Mouse (Mus musculus): ENCODE data around the gene Ubxn10. TPM values are rescaled to one million over a fixed set of nuclear protein-coding genes. Genes with fewer than 3 reads are reported as not detected.

Gene Ubxn10
- total and polyA plus RNA-seq, 2 experiments: under 0.01 to 0.05 TPM

DNA sequence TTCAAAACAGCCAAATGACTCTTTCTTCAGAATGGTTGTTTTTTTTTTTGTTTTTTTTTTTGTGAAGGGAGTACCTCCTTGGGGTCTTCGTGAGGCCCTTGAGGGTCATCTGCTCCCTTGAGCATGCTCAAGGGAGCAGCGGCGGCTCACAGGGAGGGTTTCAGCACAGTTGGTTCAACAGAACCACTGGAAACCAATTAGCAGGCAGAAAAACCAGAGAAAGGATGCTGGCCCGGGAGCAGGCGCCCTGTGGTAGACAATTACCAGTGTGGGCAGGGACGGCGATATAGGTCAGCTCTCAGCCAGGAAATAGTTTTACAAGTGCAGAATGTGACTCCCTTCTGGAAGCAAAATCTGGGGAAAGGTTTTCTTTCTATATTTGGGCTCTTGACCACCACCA is 33.4 kb downstream of the Ubxn10 start:
- Histone ChIP-seq H3K27ac (replicated peaks; ENCODE audit: insufficient read depth, low read depth, low read length) (no peak overlapping the region), H3K79me2 (ENCODE audit: control insufficient read depth, insufficient read depth, low read length) (no peaks in the 10 kb centered on the region), H3K4me3 (ENCODE audit: insufficient read depth, low read depth, low read length) (no peak overlapping the region), H3K36me3 (ENCODE audit: control insufficient read depth, insufficient read depth, low read length) (no peaks in the 10 kb centered on the region), H3K27me3 (ENCODE audit: control insufficient read depth, insufficient read depth, low read length) (no peaks in the 10 kb centered on the region), H3K9ac (ENCODE audit: low read depth, low read length) (no peak overlapping the region), H3K4me1 (ENCODE audit: control insufficient read depth, insufficient read depth, low read length) (no peaks in the 10 kb centered on the region)
- TF ChIP-seq POLR2A (IDR thresholded peaks at IDR 0.05; ENCODE audit: extremely low read depth, insufficient read depth, low read length) (no peak), CTCF (IDR thresholded peaks at IDR 0.05; ENCODE audit: low read depth, low read length) (no peak)
- DNase-seq (ENCODE audit: extremely low read depth, low read depth, low spot score): no peak
- 65% methylated on average over 7 of the region's 7 CpGs for WGBS

DNA sequence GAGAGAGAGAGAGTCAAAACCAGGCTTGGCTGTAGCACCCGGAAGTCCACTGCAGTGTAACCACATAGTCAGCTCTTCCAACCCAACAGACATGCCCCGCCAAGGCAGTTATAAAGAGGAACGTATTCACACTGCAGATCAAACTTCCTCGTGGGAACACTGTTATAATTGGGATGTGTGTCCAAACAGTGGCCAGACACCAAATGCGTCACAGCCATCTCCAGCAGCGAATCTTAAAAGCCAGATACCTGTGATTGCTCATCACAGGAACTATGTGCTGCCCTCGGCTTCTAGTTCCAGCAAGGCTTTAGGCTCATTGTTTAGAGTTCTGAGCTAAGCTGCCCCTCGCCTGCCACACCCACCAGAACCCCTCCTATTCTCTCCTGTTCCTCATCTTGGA is 34.4 kb downstream of the Ubxn10 start:
- TF ChIP-seq POLR2A (IDR thresholded peaks at IDR 0.05; ENCODE audit: extremely low read depth, insufficient read depth, low read length): no peak
- TF ChIP-seq CTCF (IDR thresholded peaks at IDR 0.05; ENCODE audit: low read depth, low read length): no peak
- no peaks in the 10 kb centered on the region for H3K36me3 ChIP-seq (ENCODE audit: control insufficient read depth, insufficient read depth, low read length)
- no peak overlapping the region for H3K9ac ChIP-seq (ENCODE audit: low read depth, low read length)
- H3K79me2 ChIP-seq (ENCODE audit: control insufficient read depth, insufficient read depth, low read length): no peaks in the 10 kb centered on the region
- no peak overlapping the region for H3K27ac ChIP-seq (replicated peaks; ENCODE audit: insufficient read depth, low read depth, low read length)
- no peak for DNase-seq (ENCODE audit: extremely low read depth, low read depth, low spot score)
- H3K27me3 ChIP-seq (ENCODE audit: control insufficient read depth, insufficient read depth, low read length): no peaks in the 10 kb centered on the region
- H3K4me1 ChIP-seq (ENCODE audit: control insufficient read depth, insufficient read depth, low read length): no peaks in the 10 kb centered on the region
- no peak overlapping the region for H3K4me3 ChIP-seq (ENCODE audit: insufficient read depth, low read depth, low read length)
- 61% methylated on average over 8 of the region's 8 CpGs for WGBS

DNA sequence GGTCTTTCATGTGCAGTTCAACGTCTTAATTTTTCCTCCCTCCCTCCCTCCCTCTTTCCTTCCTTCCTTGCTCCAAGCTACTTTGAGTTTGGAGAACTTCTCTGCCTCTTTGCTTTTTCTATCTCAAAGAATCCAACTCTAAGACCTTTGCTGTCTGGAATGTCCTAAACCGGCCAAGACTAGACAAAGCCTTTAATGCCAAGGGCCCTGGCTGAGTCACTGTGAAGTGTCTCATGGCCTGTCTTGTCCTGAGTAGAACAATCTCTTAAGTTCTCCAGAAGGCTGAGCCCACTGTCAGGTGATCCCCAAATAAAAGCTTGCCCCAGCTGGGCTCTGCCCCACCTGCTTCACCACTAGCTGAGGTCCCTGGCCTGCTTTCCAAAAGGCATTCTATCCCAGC is 34.9 kb downstream of the Ubxn10 start:
- H3K4me1 ChIP-seq (ENCODE audit: control insufficient read depth, insufficient read depth, low read length): no peaks in the 10 kb centered on the region
- WGBS: 59% methylated on average over 2 of the region's 2 CpGs

DNA sequence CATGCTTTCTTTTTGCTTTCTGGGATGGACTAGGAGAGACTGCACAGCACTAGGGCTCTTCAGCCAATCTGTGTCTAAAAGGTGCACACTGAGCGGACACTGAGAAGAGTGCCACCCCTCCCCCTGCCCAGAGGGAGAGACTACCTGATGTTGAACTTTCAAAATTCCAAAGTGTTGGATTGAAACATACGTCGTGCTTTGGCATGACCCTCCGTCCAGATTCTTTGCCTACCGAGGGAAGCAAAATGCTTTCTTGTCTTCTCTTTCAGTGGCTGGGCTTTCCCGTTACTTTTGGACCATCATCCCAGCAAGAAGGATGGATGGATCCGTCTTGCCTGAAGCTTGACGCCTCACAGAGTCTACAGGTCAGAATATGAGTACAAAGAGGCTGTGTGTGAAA is 35.9 kb downstream of the Ubxn10 start:
- H3K36me3 ChIP-seq (ENCODE audit: control insufficient read depth, insufficient read depth, low read length): no peaks in the 10 kb centered on the region
- no peak overlapping the region for H3K4me3 ChIP-seq (ENCODE audit: insufficient read depth, low read depth, low read length)
- no peak overlapping the region for H3K27ac ChIP-seq (replicated peaks; ENCODE audit: insufficient read depth, low read depth, low read length)
- 69% methylated on average over 8 of the region's 8 CpGs for WGBS
- H3K79me2 ChIP-seq (ENCODE audit: control insufficient read depth, insufficient read depth, low read length): no peaks in the 10 kb centered on the region
- no peaks in the 10 kb centered on the region for H3K27me3 ChIP-seq (ENCODE audit: control insufficient read depth, insufficient read depth, low read length)
- no peaks in the 10 kb centered on the region for H3K4me1 ChIP-seq (ENCODE audit: control insufficient read depth, insufficient read depth, low read length)
- no peak overlapping the region for H3K9ac ChIP-seq (ENCODE audit: low read depth, low read length)
- TF ChIP-seq POLR2A (IDR thresholded peaks at IDR 0.05; ENCODE audit: extremely low read depth, insufficient read depth, low read length) (no peak), CTCF (IDR thresholded peaks at IDR 0.05; ENCODE audit: low read depth, low read length) (no peak)
- DNase-seq (ENCODE audit: extremely low read depth, low read depth, low spot score): no peak

More for the DNA sequence above, 34.9 kb downstream of the Ubxn10 start:
- H3K9ac ChIP-seq (ENCODE audit: low read depth, low read length): no peak overlapping the region
- TF ChIP-seq CTCF (IDR thresholded peaks at IDR 0.05; ENCODE audit: low read depth, low read length): no peak
- no peak for TF ChIP-seq POLR2A (IDR thresholded peaks at IDR 0.05; ENCODE audit: extremely low read depth, insufficient read depth, low read length)
- H3K27ac ChIP-seq (replicated peaks; ENCODE audit: insufficient read depth, low read depth, low read length): no peak overlapping the region
- no peak for DNase-seq (ENCODE audit: extremely low read depth, low read depth, low spot score)
- no peaks in the 10 kb centered on the region for H3K79me2 ChIP-seq (ENCODE audit: control insufficient read depth, insufficient read depth, low read length)
- no peaks in the 10 kb centered on the region for H3K27me3 ChIP-seq (ENCODE audit: control insufficient read depth, insufficient read depth, low read length)
- no peak overlapping the region for H3K4me3 ChIP-seq (ENCODE audit: insufficient read depth, low read depth, low read length)
- no peaks in the 10 kb centered on the region for H3K36me3 ChIP-seq (ENCODE audit: control insufficient read depth, insufficient read depth, low read length)

DNA sequence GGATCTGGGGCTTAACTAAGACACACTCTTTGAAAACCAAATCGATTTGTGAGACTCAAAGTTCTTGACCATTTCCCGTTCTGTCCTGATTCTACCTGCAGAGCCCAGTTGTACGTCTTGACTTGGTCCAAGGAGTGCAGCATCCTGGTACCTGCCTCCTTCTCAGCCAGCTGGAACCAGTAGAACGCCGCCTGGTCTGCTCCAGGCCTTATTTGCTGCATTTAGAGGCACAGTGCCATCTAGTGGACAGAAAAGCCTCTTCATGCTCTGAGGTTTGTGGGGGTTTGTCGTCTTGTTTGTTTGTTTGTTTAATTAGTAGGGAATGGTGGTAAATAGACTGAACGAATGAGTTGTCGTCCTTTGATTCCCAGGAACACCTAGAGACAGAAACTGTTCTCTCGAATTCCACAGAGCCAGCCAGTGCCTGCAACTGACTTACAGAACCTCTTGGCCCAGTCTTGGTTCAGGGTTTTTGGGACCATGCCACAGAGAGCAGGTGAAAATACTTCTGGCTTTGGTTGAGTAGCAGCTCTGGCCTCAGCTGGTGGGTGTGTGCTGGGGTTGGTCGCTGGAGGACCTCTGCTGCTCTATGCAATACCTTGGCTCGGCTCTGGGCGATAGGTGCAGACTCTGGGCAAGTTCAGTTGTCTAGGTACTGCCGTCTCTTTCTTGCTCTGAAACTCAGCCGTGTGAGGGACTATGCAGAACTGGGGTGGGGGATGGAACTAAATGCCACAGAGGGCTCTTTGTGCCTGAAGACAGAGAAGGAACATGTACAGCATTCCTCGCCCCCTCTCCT is 36.6 kb downstream of the Ubxn10 start:
- Histone ChIP-seq H3K36me3 (ENCODE audit: control insufficient read depth, insufficient read depth, low read length) (no peaks in the 10 kb centered on the region), H3K27me3 (ENCODE audit: control insufficient read depth, insufficient read depth, low read length) (no peaks in the 10 kb centered on the region), H3K4me1 (ENCODE audit: control insufficient read depth, insufficient read depth, low read length) (no peaks in the 10 kb centered on the region), H3K27ac (replicated peaks; ENCODE audit: insufficient read depth, low read depth, low read length) (no peak overlapping the region), H3K4me3 (ENCODE audit: insufficient read depth, low read depth, low read length) (no peak overlapping the region), H3K79me2 (ENCODE audit: control insufficient read depth, insufficient read depth, low read length) (no peaks in the 10 kb centered on the region), H3K9ac (ENCODE audit: low read depth, low read length) (no peak overlapping the region)
- DNase-seq (ENCODE audit: extremely low read depth, low read depth, low spot score): peak; percentile 50
- WGBS: 28% methylated on average over 15 of the region's 15 CpGs
- peak; percentile 72 for TF ChIP-seq CTCF (IDR thresholded peaks at IDR 0.05; ENCODE audit: low read depth, low read length)
- no peak for TF ChIP-seq POLR2A (IDR thresholded peaks at IDR 0.05; ENCODE audit: extremely low read depth, insufficient read depth, low read length)

DNA sequence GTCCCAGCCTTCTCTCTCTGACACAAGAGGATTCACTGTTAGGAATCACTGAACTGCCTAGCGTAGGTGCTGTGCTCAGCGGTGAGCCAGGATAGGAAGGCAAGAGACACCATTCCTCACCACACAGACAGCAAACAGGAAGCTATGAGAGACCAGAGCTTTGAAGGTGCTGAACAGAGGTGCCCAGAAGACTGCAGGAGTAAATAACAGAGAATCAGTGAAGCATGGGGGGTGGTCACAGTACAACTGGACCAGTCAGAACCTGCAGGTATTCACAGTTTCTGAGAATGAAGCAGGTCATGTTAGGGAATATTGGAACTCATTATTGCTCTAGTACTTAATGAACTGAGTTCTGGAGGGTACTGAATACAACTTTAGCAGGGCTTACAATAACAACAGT is 38.7 kb downstream of the Ubxn10 start:
- H3K27ac ChIP-seq (replicated peaks; ENCODE audit: insufficient read depth, low read depth, low read length): no peak overlapping the region
- H3K27me3 ChIP-seq (ENCODE audit: control insufficient read depth, insufficient read depth, low read length): no peaks in the 10 kb centered on the region
- no peaks in the 10 kb centered on the region for H3K36me3 ChIP-seq (ENCODE audit: control insufficient read depth, insufficient read depth, low read length)
- TF ChIP-seq POLR2A (IDR thresholded peaks at IDR 0.05; ENCODE audit: extremely low read depth, insufficient read depth, low read length): no peak
- DNase-seq (ENCODE audit: extremely low read depth, low read depth, low spot score): no peak
- H3K9ac ChIP-seq (ENCODE audit: low read depth, low read length): no peak overlapping the region
- no peaks in the 10 kb centered on the region for H3K79me2 ChIP-seq (ENCODE audit: control insufficient read depth, insufficient read depth, low read length)
- 64% methylated on average over 2 of the region's 2 CpGs for WGBS
- no peak overlapping the region for H3K4me3 ChIP-seq (ENCODE audit: insufficient read depth, low read depth, low read length)
- H3K4me1 ChIP-seq (ENCODE audit: control insufficient read depth, insufficient read depth, low read length): no peaks in the 10 kb centered on the region

Data from liver, adult 2 months (tissue).